In genomic region chr11:23667128-23667527, GRCm38 (mm10) we compare ENCODE assay signal across 8 mouse cellular contexts. TPM values are rescaled to one million over a fixed set of nuclear protein-coding genes. Genes with fewer than 3 reads are reported as not detected.
DNase-seq lines count a peak whose midpoint lies in the region; ATAC-seq and TF ChIP-seq lines count a peak whose summit lies in the region.

No protein-coding gene starts in this region.

- DNase-seq in left cerebral cortex, postnatal 4 days: peak; percentile 12
- DNase-seq in left cerebral cortex, adult 11 months (ENCODE audit: low spot score): no peak
- peak in 2 of 3 experiments; percentile 20 to 31 for DNase-seq in liver, embryonic 14.5 days (ENCODE audit: low read depth in 3 of 3, low spot score in 3 of 3)
- DNase-seq in thymus, postnatal 0 days (ENCODE audit: low spot score): peak; percentile 18
- no peak for DNase-seq in layer of hippocampus, adult 11-12 months (ENCODE audit: low spot score)
- no peak for DNase-seq in gastrocnemius, postnatal 14 days

- no peaks in the 10 kb centered on the region for H3K9me3 ChIP-seq in heart, embryonic 16.5 days (replicated peaks; ENCODE audit: control insufficient read depth, low read length)
- no peaks in the 10 kb centered on the region for H3K9me3 ChIP-seq in liver, embryonic 14.5 days (ENCODE audit: control insufficient read depth, low read length)

- H3K4me2 ChIP-seq in heart, embryonic 16.5 days (ENCODE audit: low read depth, low read length): peak overlapping the region; percentile 83
- H3K4me2 ChIP-seq in liver, embryonic 14.5 days (ENCODE audit: low read depth): peak overlapping the region; percentile 89

- no peak for TF ChIP-seq CTCF in bone marrow macrophage, adult 2 months (IDR thresholded peaks at IDR 0.05; ENCODE audit: low read depth, low read length)
- TF ChIP-seq CTCF in liver, embryonic 14.5 days (IDR thresholded peaks at IDR 0.05; ENCODE audit: low read depth): no peak

- peak overlapping the region; percentile 43; the same call in 1 of the 2 replicates for H3K27ac ChIP-seq in bone marrow macrophage, adult 2 months (ENCODE audit: insufficient read depth, low read depth, low read length)
- H3K27ac ChIP-seq in heart, embryonic 16.5 days (ENCODE audit: low read length): no peak overlapping the region
- no peak overlapping the region for H3K27ac ChIP-seq in liver, embryonic 14.5 days

- TF ChIP-seq EP300 in liver, embryonic 14.5 days (IDR thresholded peaks at IDR 0.05; ENCODE audit: low read depth): no peak

- TF ChIP-seq POLR2A in bone marrow macrophage, adult 2 months (IDR thresholded peaks at IDR 0.05; ENCODE audit: borderline replicate concordance, low read depth, low read length): no peak

- no peaks in the 10 kb centered on the region; the same call in 1 of the 2 replicates for H3K36me3 ChIP-seq in heart, embryonic 16.5 days (ENCODE audit: control insufficient read depth, insufficient read depth)
- H3K36me3 ChIP-seq in liver, embryonic 14.5 days (replicated peaks; ENCODE audit: control insufficient read depth, insufficient read depth, low read depth): no peaks in the 10 kb centered on the region; the same call in 1 of the 2 replicates

- 40% methylated on average over 3 of the region's 3 CpGs for WGBS in heart, embryonic 16.5 days
- 36% methylated on average over 3 of the region's 3 CpGs for WGBS in liver, embryonic 14.5 days (ENCODE audit: insufficient replicate concordance)

- peaks cover 6% of the 10 kb centered on the region for H3K4me1 ChIP-seq in bone marrow macrophage, adult 2 months (ENCODE audit: control insufficient read depth, insufficient read depth, low read length)
- H3K4me1 ChIP-seq in heart, embryonic 16.5 days (ENCODE audit: control insufficient read depth, insufficient read depth, low read length): peaks cover 6% of the 10 kb centered on the region
- peaks cover 0 to 6% of the 10 kb centered on the region in 2 experiments; a peak in 2 of 4 replicates for H3K4me1 ChIP-seq in liver, embryonic 14.5 days (replicated peaks; ENCODE audit: control insufficient read depth in 2 of 2, insufficient read depth in 2 of 2, low read length in 1 of 2)

- no peak overlapping the region; the same call in 1 of the 2 replicates for H3K9ac ChIP-seq in heart, embryonic 16.5 days (ENCODE audit: low read length)
- no peak overlapping the region; the same call in 1 of the 2 replicates for H3K9ac ChIP-seq in liver, embryonic 14.5 days (replicated peaks)

- ATAC-seq in heart, embryonic 16.5 days (replicated peaks; ENCODE audit: extremely low read depth, insufficient read depth, low FRiP score): no peak
- ATAC-seq in liver, embryonic 14.5 days (ENCODE audit: insufficient read depth): no peak

- H3K4me3 ChIP-seq in bone marrow macrophage, adult 2 months (ENCODE audit: insufficient read depth, low read length): peak overlapping the region; percentile 54
- H3K4me3 ChIP-seq in heart, embryonic 16.5 days (ENCODE audit: low read length): peak overlapping the region; percentile 99
- H3K4me3 ChIP-seq in liver, embryonic 14.5 days (ENCODE audit: insufficient read depth in 1 of 2, low read depth in 2 of 2, low read length in 2 of 2): peak overlapping the region; percentile 83 to 97; a peak in 3 of 4 replicates

- H3K27me3 ChIP-seq in heart, embryonic 16.5 days (ENCODE audit: control insufficient read depth, insufficient read depth, low read length): no peaks in the 10 kb centered on the region
- no peaks in the 10 kb centered on the region for H3K27me3 ChIP-seq in liver, embryonic 14.5 days (ENCODE audit: control insufficient read depth, insufficient read depth, low read length)

- intact Hi-C loops in left cerebral cortex, postnatal 4 days (cut with DNase I): no loop called here
- intact Hi-C loops in gastrocnemius, postnatal 14 days (cut with DNase I; ENCODE audit: low total_unique reads): no loop called here

RNA-seq across cellular contexts. Expression of gene Pex13, which starts 1.4 kb away (rescaled TPM):
- total RNA-seq in left cerebral cortex, postnatal 4 days (2021): 10 to 100 TPM; 22.6 to 22.7 TPM
- polyA plus RNA-seq in bone marrow macrophage, adult 2 months (2012; ENCODE audit: insufficient read depth, insufficient read length, missing spikeins): 28.6 and 31.2 TPM in 2 replicates
- 24.1 and 29.1 TPM in 2 replicates for polyA plus RNA-seq in heart, embryonic 16.5 days (2015; fragmentation: Nextera tagmentation; extraction: Ambion mirVana)
- 2.7 and 3.5 TPM in 2 replicates for polyA plus RNA-seq in liver, embryonic 14.5 days (2012; rRNA removed)
- 12.2 and 13.0 TPM in 2 replicates for polyA plus RNA-seq in liver, embryonic 14.5 days (2014; fragmentation: Nextera tagmentation; extraction: Ambion mirVana)
- polyA plus RNA-seq in thymus, postnatal 0 days (2015; fragmentation: Nextera tagmentation; extraction: Ambion mirVana): 35.2 and 35.4 TPM in 2 replicates
- 10 to 100 TPM; 12.7 to 16.5 TPM for total RNA-seq in gastrocnemius, postnatal 14 days (2021)

RNA-seq across cellular contexts. Expression of gene Pus10, which starts 1.7 kb away (rescaled TPM):
- total RNA-seq in left cerebral cortex, postnatal 4 days (2021): 10 to 100 TPM; 23.1 to 24.7 TPM
- 15.6 and 16.6 TPM in 2 replicates for polyA plus RNA-seq in bone marrow macrophage, adult 2 months (2012; ENCODE audit: insufficient read depth, insufficient read length, missing spikeins)
- 10.7 and 13.0 TPM in 2 replicates for polyA plus RNA-seq in heart, embryonic 16.5 days (2015; fragmentation: Nextera tagmentation; extraction: Ambion mirVana)
- 3.2 and 6.1 TPM in 2 replicates for polyA plus RNA-seq in liver, embryonic 14.5 days (2012; rRNA removed)
- 13.6 and 14.9 TPM in 2 replicates for polyA plus RNA-seq in liver, embryonic 14.5 days (2014; fragmentation: Nextera tagmentation; extraction: Ambion mirVana)
- 24.0 and 26.2 TPM in 2 replicates for polyA plus RNA-seq in thymus, postnatal 0 days (2015; fragmentation: Nextera tagmentation; extraction: Ambion mirVana)
- 10 to 100 TPM in 1 of 2 experiments, 1 to 10 TPM in 1; 9.9 to 12.4 TPM for total RNA-seq in gastrocnemius, postnatal 14 days (2021)

RNA-seq across cellular contexts. Expression of gene 0610010F05Rik, which starts 33.7 kb away (rescaled TPM):
- 100 to 1,000 TPM; 107 to 116 TPM for total RNA-seq in left cerebral cortex, postnatal 4 days (2021)
- 10.8 and 14.9 TPM in 2 replicates for polyA plus RNA-seq in bone marrow macrophage, adult 2 months (2012; ENCODE audit: insufficient read depth, insufficient read length, missing spikeins)
- polyA plus RNA-seq in heart, embryonic 16.5 days (2015; fragmentation: Nextera tagmentation; extraction: Ambion mirVana): 15.5 and 15.7 TPM in 2 replicates
- 1.9 and 3.1 TPM in 2 replicates for polyA plus RNA-seq in liver, embryonic 14.5 days (2012; rRNA removed)
- polyA plus RNA-seq in liver, embryonic 14.5 days (2014; fragmentation: Nextera tagmentation; extraction: Ambion mirVana): 11.1 and 12.3 TPM in 2 replicates
- 25.7 and 26.6 TPM in 2 replicates for polyA plus RNA-seq in thymus, postnatal 0 days (2015; fragmentation: Nextera tagmentation; extraction: Ambion mirVana)
- total RNA-seq in gastrocnemius, postnatal 14 days (2021): 1 to 10 TPM; 7.8 to 9.2 TPM

Comparison
In these comparisons a context has a peak if more than half of its experiments do, and no peak if none do; other contexts are left out.
1. DNase-seq: peak in left cerebral cortex, postnatal 4 days (single experiment), liver, embryonic 14.5 days (2 of 3) and thymus, postnatal 0 days (single experiment); none in left cerebral cortex, adult 11 months (single experiment), layer of hippocampus, adult 11-12 months (single experiment) and gastrocnemius, postnatal 14 days (single experiment).
2. Peak in every context shown above with its lines, with median percentiles within 50 percentile points of each other: H3K4me3 ChIP-seq.